In the genomic region with DNA sequence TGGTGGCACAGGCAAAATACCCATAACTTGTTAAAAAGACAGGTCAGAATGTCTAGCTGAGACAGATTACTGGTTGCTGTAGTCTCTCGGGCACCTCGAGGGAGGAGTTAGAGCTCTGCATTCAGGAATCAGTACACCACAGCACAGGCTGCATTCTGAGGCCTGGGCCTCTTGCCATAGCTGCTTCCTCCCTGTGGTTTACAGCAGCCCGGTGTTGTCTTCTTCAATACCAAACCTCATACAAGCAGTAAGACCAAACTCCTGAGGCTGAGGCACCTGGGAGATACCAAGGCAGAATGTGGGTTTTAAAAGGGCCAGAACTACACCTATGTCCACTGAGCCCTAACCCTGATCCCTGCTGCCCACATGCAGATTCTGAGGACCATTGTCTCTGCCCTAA, we compare ENCODE assay signal across 10 mouse cellular contexts. TPM values are rescaled to one million over a fixed set of nuclear protein-coding genes. Genes with fewer than 3 reads are reported as not detected.
DNase-seq lines count a peak whose midpoint lies in the region.
"Had no signal": no experiment of that assay in that cellular context is flagged by ENCODE, and none has a peak within 500 bp of the region (broad histone marks: within the 10 kb centered on the region; RNA-seq: fewer than 3 reads in every experiment).

No protein-coding gene starts in this region.

- peak; percentile 27 for DNase-seq in adrenal gland, postnatal 10 days
- no peak for DNase-seq in adrenal gland, postnatal 14 days
- peak; percentile 33 to 47 for DNase-seq in layer of hippocampus, postnatal 25 days (ENCODE audit: extremely low spot score in 1 of 2, low spot score in 1 of 2)
- DNase-seq in layer of hippocampus, postnatal 36 days, result no peak
- DNase-seq in fibroblast of lung, adult 2 months (ENCODE audit: low read depth), result peak; percentile 25
- DNase-seq in neural tube, embryonic 10.5 days (ENCODE audit: extremely low spot score, low spot score), result peak; percentile 32
- no peak for DNase-seq in frontal cortex, adult 2 months (ENCODE audit: extremely low spot score in 1 of 2, low spot score in 1 of 2)
- DNase-seq in kidney, adult 18-20 months, result no peak

RNA-seq across cellular contexts. Expression of a gene that starts 1.7 kb away (rescaled TPM):
- 10 to 100 TPM; 41.2 to 50.8 TPM for total RNA-seq in adrenal gland, postnatal 10 days (2021)
- 30.1 and 36.8 TPM in 2 replicates for total RNA-seq in adrenal gland, postnatal 14 days (2021)
- 100 to 1,000 TPM; 101 to 109 TPM for total RNA-seq in layer of hippocampus, postnatal 25 days (2021)
- 100 to 1,000 TPM; 105 to 106 TPM for total RNA-seq in layer of hippocampus, postnatal 36 days (2021)
- 98.0 and 101 TPM in 2 replicates for polyA plus RNA-seq in frontal cortex, adult 2 months (2012; rRNA removed)

RNA-seq across cellular contexts. Expression of a gene that starts 20.0 kb away (rescaled TPM):
- total RNA-seq in adrenal gland, postnatal 10 days (2021), result 1 to 10 TPM; 1.9 to 7.6 TPM
- total RNA-seq in adrenal gland, postnatal 14 days (2021), result not detected in 2 replicates
- total RNA-seq in layer of hippocampus, postnatal 25 days (2021), result 1 to 10 TPM; 3.3 to 4.4 TPM
- 1 to 10 TPM; 2.8 to 3.5 TPM for total RNA-seq in layer of hippocampus, postnatal 36 days (2021)
- 10.1 and 11.4 TPM in 2 replicates for polyA plus RNA-seq in frontal cortex, adult 2 months (2012; rRNA removed)
- polyA plus RNA-seq: macrophage; small intestine, adult 2 months had no signal

RNA-seq across cellular contexts. Expression of a gene that starts 34.9 kb away (rescaled TPM):
- 10 to 100 TPM in 1 of 2 experiments, 1 to 10 TPM in 1; 4.3 to 17.4 TPM for total RNA-seq in adrenal gland, postnatal 10 days (2021)
- not detected in 2 replicates for total RNA-seq in adrenal gland, postnatal 14 days (2021)
- 10 to 100 TPM; 15.1 to 15.5 TPM for total RNA-seq in layer of hippocampus, postnatal 25 days (2021)
- 10 to 100 TPM; 14.6 to 15.9 TPM for total RNA-seq in layer of hippocampus, postnatal 36 days (2021)
- 17.7 and 19.6 TPM in 2 replicates for polyA plus RNA-seq in frontal cortex, adult 2 months (2012; rRNA removed)
- polyA plus RNA-seq: macrophage had no signal

RNA-seq across cellular contexts. Expression of a gene that starts 38.5 kb away (rescaled TPM):
- total RNA-seq in adrenal gland, postnatal 10 days (2021), result 10 to 100 TPM; 55.1 to 98.4 TPM
- 78.1 and 84.8 TPM in 2 replicates for total RNA-seq in adrenal gland, postnatal 14 days (2021)
- 100 to 1,000 TPM in 1 of 2 experiments, 10 to 100 TPM in 1; 71.9 to 123 TPM for total RNA-seq in layer of hippocampus, postnatal 25 days (2021)
- 100 to 1,000 TPM in 1 of 2 experiments, 10 to 100 TPM in 1; 99.0 to 145 TPM for total RNA-seq in layer of hippocampus, postnatal 36 days (2021)
- polyA plus RNA-seq in frontal cortex, adult 2 months (2012; rRNA removed), result 133 and 161 TPM in 2 replicates

RNA-seq across cellular contexts. Expression of a gene that starts 47.3 kb away (rescaled TPM):
- total RNA-seq in adrenal gland, postnatal 10 days (2021), result 10 to 100 TPM; 51.5 to 60.9 TPM
- total RNA-seq in adrenal gland, postnatal 14 days (2021), result 48.4 and 54.4 TPM in 2 replicates
- total RNA-seq in layer of hippocampus, postnatal 25 days (2021), result 10 to 100 TPM; 80.2 to 90.3 TPM
- total RNA-seq in layer of hippocampus, postnatal 36 days (2021), result 10 to 100 TPM; 73.2 to 84.3 TPM
- 101 and 118 TPM in 2 replicates for polyA plus RNA-seq in frontal cortex, adult 2 months (2012; rRNA removed)

Comparison
In these comparisons a context has a peak if more than half of its experiments do, and no peak if none do; other contexts are left out.
1. DNase-seq: peak in adrenal gland, postnatal 10 days (single experiment), layer of hippocampus, postnatal 25 days (2 of 2), fibroblast of lung, adult 2 months (single experiment) and neural tube, embryonic 10.5 days (single experiment); none in adrenal gland, postnatal 14 days (single experiment), layer of hippocampus, postnatal 36 days (0 of 2), frontal cortex, adult 2 months (0 of 2) and kidney, adult 18-20 months (single experiment).